Mouse (Mus musculus) spleen, adult 2 months (tissue): ENCODE results near the gene Mrps18a.

Experiments
- CTCF ChIP-seq: fragments of 200-500 bp; IDR thresholded peaks from 2 replicates; pipeline ENCODE4 v1.5.1; 2011; ENCODE audit warnings: mild to moderate bottlenecking, inconsistent platforms; ENCODE audit not compliant: insufficient read depth, insufficient read length, insufficient replicate concordance; ENCODE audit errors: extremely low read depth
- POLR2A ChIP-seq: fragments of 200-500 bp; IDR thresholded peaks from 2 replicates; pipeline ENCODE4 v1.6.1; 2011; ENCODE audit warnings: low read depth, low read length, inconsistent platforms

DNA sequence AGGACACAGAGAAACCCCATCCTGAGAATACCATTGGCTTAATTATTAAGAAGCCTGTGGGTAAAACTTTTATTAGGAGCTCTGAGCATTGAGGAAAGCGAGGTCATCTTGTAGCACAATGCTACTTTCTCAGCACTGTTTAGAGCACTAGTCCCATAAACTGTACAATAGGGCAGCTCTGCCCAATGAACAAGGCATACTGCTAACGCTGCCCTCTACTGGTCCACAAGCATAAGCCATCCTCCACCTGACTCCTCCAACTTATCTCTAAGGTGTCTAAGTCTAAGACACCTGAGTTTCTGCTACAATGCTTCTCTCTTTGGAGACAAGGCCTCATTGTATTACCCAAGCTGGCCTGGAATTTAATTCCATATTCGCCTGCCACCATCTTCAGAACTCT is 59.8 kb downstream of the Mrps18a start:
- TF ChIP-seq POLR2A (no peak), CTCF (peak; percentile 33; the same call in 1 of the 2 replicates)
